ENCODE assay signal across 20 mouse cellular contexts in genomic region chr8:46332389-46333061, GRCm38 (mm10). TPM values are rescaled to one million over a fixed set of nuclear protein-coding genes. Genes with fewer than 3 reads are reported as not detected.
A peak's percentile ranks its signal among the peaks of the same experiment; 100 is the strongest.
DNase-seq lines count a peak whose midpoint lies in the region; ATAC-seq and TF ChIP-seq lines count a peak whose summit lies in the region.
"Had no signal": no experiment of that assay in that cellular context is flagged by ENCODE, and none has a peak within 500 bp of the region (broad histone marks: within the 10 kb centered on the region; RNA-seq: fewer than 3 reads in every experiment).

No protein-coding gene starts in this region.

- DNase-seq in cerebellum, adult 9-10 months, result peak; percentile 6
- no peak for DNase-seq in cerebellum, adult 18-20 months
- peak; percentile 44 for DNase-seq in kidney, adult 11 months
- DNase-seq in kidney, adult 18-20 months, result no peak
- peak; percentile 45 for DNase-seq in ZHBTc4 (ENCODE audit: low read depth, low spot score)
- peak; percentile 63 for DNase-seq in lung, postnatal 0 days (ENCODE audit: low spot score)
- DNase-seq: adrenal gland, adult 8-10 months; cerebellum, adult 11 months; gastrocnemius, adult 2 months; spleen, adult 18-20 months had no signal

- no peak overlapping the region for H3K9ac ChIP-seq in lung, postnatal 0 days (replicated peaks; ENCODE audit: low read depth)
- H3K9ac ChIP-seq: embryonic facial prominence, embryonic 13.5 days; forebrain, embryonic 13.5 days; hindbrain, embryonic 12.5 days; lung, embryonic 15.5 days; neural tube, embryonic 13.5 days had no signal

- no peaks in the 10 kb centered on the region for H3K9me3 ChIP-seq in lung, postnatal 0 days (ENCODE audit: low read length)
- H3K9me3 ChIP-seq: embryonic facial prominence, embryonic 13.5 days; forebrain, embryonic 13.5 days; hindbrain, embryonic 12.5 days; lung, embryonic 15.5 days; neural tube, embryonic 13.5 days had no signal

- peak; percentile 52; the same call in 1 of the 2 replicates for ATAC-seq in lung, postnatal 0 days
- ATAC-seq in megakaryocyte-erythroid progenitor cell, adult 5-6 weeks (replicated peaks; ENCODE audit: low FRiP score, low TSS enrichment, poor library complexity, severe bottlenecking), result no peak
- ATAC-seq in erythroblast, adult 5-6 weeks (replicated peaks; ENCODE audit: low FRiP score, poor library complexity, severe bottlenecking), result no peak
- ATAC-seq: forebrain, embryonic 13.5 days; midbrain, embryonic 16.5 days had no signal

- H3K27me3 ChIP-seq in lung, postnatal 0 days (replicated peaks; ENCODE audit: insufficient read depth, low read length), result no peaks in the 10 kb centered on the region
- H3K27me3 ChIP-seq: embryonic facial prominence, embryonic 13.5 days; forebrain, embryonic 13.5 days; hindbrain, embryonic 12.5 days; lung, embryonic 15.5 days; neural tube, embryonic 13.5 days had no signal

- no peak overlapping the region for H3K27ac ChIP-seq in lung, postnatal 0 days (ENCODE audit: low read length)
- H3K27ac ChIP-seq: embryonic facial prominence, embryonic 13.5 days; forebrain, embryonic 13.5 days; gastrocnemius, adult 2 months; hindbrain, embryonic 12.5 days; lung, embryonic 15.5 days; neural tube, embryonic 13.5 days had no signal

- no peaks in the 10 kb centered on the region for H3K36me3 ChIP-seq in lung, postnatal 0 days (ENCODE audit: insufficient read depth, low read length)
- H3K36me3 ChIP-seq: embryonic facial prominence, embryonic 13.5 days; hindbrain, embryonic 12.5 days; lung, embryonic 15.5 days; neural tube, embryonic 13.5 days had no signal

- no peak for TF ChIP-seq CTCF in lung, postnatal 0 days (IDR thresholded peaks at IDR 0.05)

- WGBS in lung, postnatal 0 days, result 63% methylated on average over 7 of the region's 7 CpGs

- TF ChIP-seq EP300 in lung, postnatal 0 days (IDR thresholded peaks at IDR 0.05), result no peak

- no peak overlapping the region for H3K4me2 ChIP-seq in lung, postnatal 0 days (replicated peaks; ENCODE audit: low read depth, low read length)
- H3K4me2 ChIP-seq: embryonic facial prominence, embryonic 13.5 days; forebrain, embryonic 13.5 days; hindbrain, embryonic 12.5 days; lung, embryonic 15.5 days; neural tube, embryonic 13.5 days had no signal

- no peaks in the 10 kb centered on the region for H3K4me1 ChIP-seq in lung, postnatal 0 days (ENCODE audit: insufficient read depth, low read depth, low read length)
- H3K4me1 ChIP-seq: embryonic facial prominence, embryonic 13.5 days; neural tube, embryonic 13.5 days had no signal

- H3K4me3 ChIP-seq in lung, postnatal 0 days (ENCODE audit: low read depth, low read length), result no peak overlapping the region
- H3K4me3 ChIP-seq: embryonic facial prominence, embryonic 13.5 days; forebrain, embryonic 13.5 days; gastrocnemius, adult 2 months; hindbrain, embryonic 12.5 days; lung, embryonic 15.5 days; neural tube, embryonic 13.5 days had no signal

RNA-seq across cellular contexts. Expression of gene Helt, which starts 38.1 kb away (rescaled TPM):
- not detected in 2 replicates for polyA plus RNA-seq in lung, postnatal 0 days (2015; fragmentation: Nextera tagmentation; extraction: Ambion mirVana)
- not detected in 2 replicates for total RNA-seq in megakaryocyte-erythroid progenitor cell, adult 5-6 weeks (2014; fragmentation: Nextera tagmentation)
- not detected in 2 replicates for total RNA-seq in megakaryocyte-erythroid progenitor cell, adult 5-6 weeks (2017)
- total RNA-seq in erythroblast, adult 5-6 weeks (2015; ENCODE audit: low replicate concordance), result not detected in 2 replicates
- not detected in 2 replicates for total RNA-seq in erythroblast, adult 5-6 weeks (2017; ENCODE audit: low replicate concordance)
- total RNA-seq: layer of hippocampus, adult 18-20 months; left cerebral cortex, postnatal 14 days had no signal
- polyA plus RNA-seq: embryonic facial prominence, embryonic 13.5 days; lung, embryonic 15.5 days had no signal

Comparison
In these comparisons a context has a peak if more than half of its experiments do, and no peak if none do; other contexts are left out.
1. DNase-seq: peak in cerebellum, adult 9-10 months (single experiment), kidney, adult 11 months (single experiment), ZHBTc4 (single experiment) and lung, postnatal 0 days (single experiment); none in cerebellum, adult 18-20 months (0 of 2) and kidney, adult 18-20 months (single experiment).